In the genomic region with DNA sequence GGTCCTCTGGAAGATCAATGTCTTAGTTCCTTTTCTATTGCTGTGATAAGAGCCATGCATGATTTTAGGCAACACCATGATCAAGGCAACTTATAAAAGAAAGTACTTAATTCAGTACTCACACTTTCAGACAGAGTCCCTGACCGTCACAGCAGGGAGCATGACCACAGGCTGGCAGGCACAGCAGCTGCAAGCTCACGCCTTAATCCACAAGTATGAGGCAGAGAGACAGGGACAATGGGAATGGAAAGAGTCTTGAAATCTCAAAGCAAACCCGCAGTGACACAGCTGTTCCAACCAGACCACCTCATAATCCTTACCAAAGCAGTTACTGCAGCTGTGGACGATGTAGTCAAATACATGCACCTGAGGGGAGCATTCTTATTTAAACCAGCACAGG, we compare ENCODE assay signal across 35 mouse cellular contexts. TPM values are rescaled to one million over a fixed set of nuclear protein-coding genes. Genes with fewer than 3 reads are reported as not detected.
DNase-seq lines count a peak whose midpoint lies in the region; ATAC-seq and TF ChIP-seq lines count a peak whose summit lies in the region.
"Had no signal": no experiment of that assay in that cellular context is flagged by ENCODE, and none has a peak within 500 bp of the region (broad histone marks: within the 10 kb centered on the region; RNA-seq: fewer than 3 reads in every experiment).

No protein-coding gene starts in this region.

- WGBS in embryonic facial prominence, embryonic 14.5 days = 29% methylated on average over 4 of the region's 4 CpGs
- 35% methylated on average over 4 of the region's 4 CpGs for WGBS in embryonic facial prominence, embryonic 10.5 days
- 17% methylated on average over 4 of the region's 4 CpGs for WGBS in midbrain, embryonic 12.5 days
- 22% methylated on average over 4 of the region's 4 CpGs for WGBS in midbrain, embryonic 15.5 days

- no peak for ATAC-seq in embryonic facial prominence, embryonic 14.5 days (ENCODE audit: low read depth)
- ATAC-seq in midbrain, embryonic 12.5 days (ENCODE audit: low FRiP score, low read depth) = peak; percentile 58
- no peak for ATAC-seq in midbrain, embryonic 15.5 days (replicated peaks)
- ATAC-seq: forebrain, embryonic 14.5 days; forebrain, postnatal 0 days had no signal

- no peak for TF ChIP-seq POLR2A in myocyte (IDR thresholded peaks at IDR 0.05; ENCODE audit: insufficient read length, low read depth)

- peaks cover 8% of the 10 kb centered on the region; the same call in 1 of the 2 replicates for H3K4me1 ChIP-seq in embryonic facial prominence, embryonic 14.5 days (ENCODE audit: control insufficient read depth, insufficient read depth, low read length)
- peaks cover 11% of the 10 kb centered on the region for H3K4me1 ChIP-seq in embryonic facial prominence, embryonic 10.5 days
- H3K4me1 ChIP-seq in midbrain, embryonic 12.5 days = peaks cover 15% of the 10 kb centered on the region
- H3K4me1 ChIP-seq in midbrain, embryonic 15.5 days = peaks cover 3% of the 10 kb centered on the region; the same call in 1 of the 2 replicates

- H3K36me3 ChIP-seq in embryonic facial prominence, embryonic 14.5 days (ENCODE audit: control insufficient read depth, insufficient read depth, low read length) = no peaks in the 10 kb centered on the region
- H3K36me3 ChIP-seq in embryonic facial prominence, embryonic 10.5 days (replicated peaks) = no peaks in the 10 kb centered on the region
- H3K36me3 ChIP-seq in midbrain, embryonic 12.5 days = no peaks in the 10 kb centered on the region
- H3K36me3 ChIP-seq in midbrain, embryonic 15.5 days (replicated peaks) = no peaks in the 10 kb centered on the region
- H3K36me3 ChIP-seq in myocyte (ENCODE audit: control insufficient read depth, insufficient read depth) = no peaks in the 10 kb centered on the region
- H3K36me3 ChIP-seq: embryonic facial prominence, embryonic 15.5 days; heart, embryonic 10.5 days; hindbrain, embryonic 12.5 days; hindbrain, embryonic 15.5 days had no signal

- no peak overlapping the region for H3K9ac ChIP-seq in embryonic facial prominence, embryonic 14.5 days (ENCODE audit: low read depth, low read length)
- no peak overlapping the region for H3K9ac ChIP-seq in midbrain, embryonic 12.5 days (replicated peaks)
- H3K9ac ChIP-seq in midbrain, embryonic 15.5 days = no peak overlapping the region
- H3K9ac ChIP-seq: embryonic facial prominence, embryonic 15.5 days; forebrain, postnatal 0 days; hindbrain, embryonic 12.5 days; hindbrain, embryonic 15.5 days had no signal

- no peaks in the 10 kb centered on the region for H3K9me3 ChIP-seq in embryonic facial prominence, embryonic 14.5 days (ENCODE audit: control insufficient read depth, low read length)
- no peaks in the 10 kb centered on the region for H3K9me3 ChIP-seq in embryonic facial prominence, embryonic 10.5 days
- no peaks in the 10 kb centered on the region for H3K9me3 ChIP-seq in midbrain, embryonic 12.5 days
- no peaks in the 10 kb centered on the region for H3K9me3 ChIP-seq in midbrain, embryonic 15.5 days
- H3K9me3 ChIP-seq: embryonic facial prominence, embryonic 15.5 days; heart, embryonic 10.5 days; hindbrain, embryonic 12.5 days; hindbrain, embryonic 15.5 days had no signal

- H3K4me2 ChIP-seq in embryonic facial prominence, embryonic 14.5 days (ENCODE audit: low read depth, low read length) = no peak overlapping the region
- H3K4me2 ChIP-seq in midbrain, embryonic 12.5 days (replicated peaks) = no peak overlapping the region
- no peak overlapping the region for H3K4me2 ChIP-seq in midbrain, embryonic 15.5 days
- no peak overlapping the region for H3K4me2 ChIP-seq in myocyte (ENCODE audit: low read depth)
- H3K4me2 ChIP-seq: embryonic facial prominence, embryonic 15.5 days; hindbrain, embryonic 12.5 days; hindbrain, embryonic 15.5 days had no signal

- H3K27me3 ChIP-seq in embryonic facial prominence, embryonic 14.5 days (replicated peaks; ENCODE audit: control insufficient read depth, insufficient read depth, low read length) = no peaks in the 10 kb centered on the region; the same call in 1 of the 2 replicates
- H3K27me3 ChIP-seq in embryonic facial prominence, embryonic 10.5 days (replicated peaks; ENCODE audit: low read depth, poor library complexity, severe bottlenecking) = peaks cover 10% of the 10 kb centered on the region; the same call in 1 of the 2 replicates
- no peaks in the 10 kb centered on the region for H3K27me3 ChIP-seq in midbrain, embryonic 12.5 days
- H3K27me3 ChIP-seq in midbrain, embryonic 15.5 days (replicated peaks) = no peaks in the 10 kb centered on the region
- no peaks in the 10 kb centered on the region for H3K27me3 ChIP-seq in myocyte (ENCODE audit: control insufficient read depth, insufficient read depth, insufficient read length)
- H3K27me3 ChIP-seq: CH12.LX; embryonic facial prominence, embryonic 15.5 days; hindbrain, embryonic 12.5 days; hindbrain, embryonic 15.5 days had no signal

- no peak overlapping the region for H3ac ChIP-seq in myocyte (ENCODE audit: control insufficient read depth, insufficient read length)

- H3K79me2 ChIP-seq in myocyte (ENCODE audit: control insufficient read depth, insufficient read depth) = no peaks in the 10 kb centered on the region

- no peak overlapping the region for H3K27ac ChIP-seq in embryonic facial prominence, embryonic 14.5 days (replicated peaks; ENCODE audit: low read depth, low read length)
- H3K27ac ChIP-seq in embryonic facial prominence, embryonic 10.5 days (replicated peaks) = no peak overlapping the region
- no peak overlapping the region for H3K27ac ChIP-seq in midbrain, embryonic 12.5 days (replicated peaks)
- H3K27ac ChIP-seq in midbrain, embryonic 15.5 days = no peak overlapping the region
- H3K27ac ChIP-seq: embryonic facial prominence, embryonic 15.5 days; gastrocnemius, adult 2 months; heart, adult 2 months; heart, embryonic 10.5 days; hindbrain, embryonic 12.5 days; hindbrain, embryonic 15.5 days had no signal

- H3K4me3 ChIP-seq in embryonic facial prominence, embryonic 14.5 days (ENCODE audit: low read depth, low read length) = no peak overlapping the region
- no peak overlapping the region for H3K4me3 ChIP-seq in embryonic facial prominence, embryonic 10.5 days
- H3K4me3 ChIP-seq in midbrain, embryonic 12.5 days = no peak overlapping the region
- no peak overlapping the region for H3K4me3 ChIP-seq in midbrain, embryonic 15.5 days
- H3K4me3 ChIP-seq in myocyte = no peak overlapping the region
- H3K4me3 ChIP-seq: embryonic facial prominence, embryonic 15.5 days; gastrocnemius, adult 2 months; heart, adult 2 months; heart, embryonic 10.5 days; hindbrain, embryonic 12.5 days; hindbrain, embryonic 15.5 days had no signal

- DNase-seq in embryonic facial prominence, embryonic 14.5 days (ENCODE audit: low spot score) = peak; percentile 15
- DNase-seq in embryonic facial prominence, embryonic 10.5 days (ENCODE audit: low spot score) = no peak
- peak; percentile 32 for DNase-seq in ES-CJ7 (ENCODE audit: low read depth, low spot score)
- no peak for DNase-seq in kidney, postnatal 36 days
- DNase-seq in gastrocnemius, postnatal 4 days (ENCODE audit: low spot score in 2 of 2) = no peak
- DNase-seq: adrenal gland, adult 2 months; adrenal gland, postnatal 14 days; cerebellum, adult 11 months; cerebellum, adult 8-10 months; cerebellum, postnatal 10 days; cerebellum, postnatal 36 days; embryo, embryonic 11 days; forebrain, postnatal 0 days; gastrocnemius, adult 2 months; gastrocnemius, postnatal 14 days; heart, adult 2 months had no signal

TF ChIP-seq in myocyte, 11 proteins besides CTCF, POLR2A, EP300 and RAD21 (continues in another document):
- TF ChIP-seq TCF3 (IDR thresholded peaks at IDR 0.05; ENCODE audit: insufficient read length, low read depth) (peak; percentile 83), MYOD1 (IDR thresholded peaks at IDR 0.05; ENCODE audit: control insufficient read depth in 1 of 3, insufficient read length in 2 of 3, low read depth in 2 of 3) (peak; percentile 74 to 96 (median 95)), USF1 (IDR thresholded peaks at IDR 0.05; ENCODE audit: low read depth) (no peak), SRF (IDR thresholded peaks at IDR 0.05; ENCODE audit: control insufficient read depth, insufficient read length, low read depth) (no peak), E2F4 (IDR thresholded peaks at IDR 0.05; ENCODE audit: insufficient read depth) (no peak), MAX (IDR thresholded peaks at IDR 0.05; ENCODE audit: low read depth) (no peak), TCF12 (IDR thresholded peaks at IDR 0.05; ENCODE audit: insufficient read depth, poor library complexity, severe bottlenecking) (peak; percentile 90), REST (IDR thresholded peaks at IDR 0.05; ENCODE audit: insufficient read depth, insufficient read length) (peak; percentile 13), MYOG (IDR thresholded peaks at IDR 0.05; ENCODE audit: control insufficient read depth in 1 of 3, insufficient read depth in 1 of 3, insufficient read length in 2 of 3, low read depth in 2 of 3) (peak; percentile 92 to 98 (median 95)), POLR2AphosphoS2 (IDR thresholded peaks at IDR 0.05; ENCODE audit: insufficient read length, low read depth) (no peak)

RNA-seq across cellular contexts. Expression of a gene that starts 2.4 kb away (rescaled TPM):
- polyA plus RNA-seq in embryonic facial prominence, embryonic 14.5 days (2014; fragmentation: Nextera tagmentation; extraction: Ambion mirVana) = not detected in 2 replicates
- not detected in 2 replicates for polyA plus RNA-seq in embryonic facial prominence, embryonic 10.5 days (2016; fragmentation: Nextera tagmentation; extraction: Ambion mirVana)
- polyA plus RNA-seq in midbrain, embryonic 12.5 days (2016; fragmentation: Nextera tagmentation; extraction: Ambion mirVana) = 0.41 TPM in 1 of 2 replicates, not detected in the other
- 18.9 and 19.3 TPM in 2 replicates for polyA plus RNA-seq in midbrain, embryonic 15.5 days (2015; fragmentation: Nextera tagmentation; extraction: Ambion mirVana)
- not detected for polyA plus RNA-seq in myocyte (2012; fragmentation: generic; extraction: Trizol)
- not detected for total RNA-seq in gastrocnemius, postnatal 4 days (2021)
- total RNA-seq: adrenal gland, adult 2 months; adrenal gland, postnatal 14 days; adrenal gland, postnatal 4 days; CH12.LX; ES-E14; gastrocnemius, adult 2 months; gastrocnemius, postnatal 14 days; heart, adult 2 months; heart, postnatal 25 days; hematopoietic stem cell, adult 5-6 weeks had no signal
- polyA plus RNA-seq: adrenal gland, adult 2 months; embryonic facial prominence, embryonic 11.5 days; embryonic facial prominence, embryonic 15.5 days; forebrain, embryonic 11.5 days; gonadal fat pad, adult 2 months; heart, adult 2 months; heart, embryonic 10.5 days; heart, embryonic 14.5 days; heart, postnatal 0 days; intestine, embryonic 14.5 days had no signal

RNA-seq across cellular contexts. Expression of a gene that starts 10.7 kb away (rescaled TPM):
- polyA plus RNA-seq in embryonic facial prominence, embryonic 14.5 days (2014; fragmentation: Nextera tagmentation; extraction: Ambion mirVana) = 92.6 and 101 TPM in 2 replicates
- 155 and 158 TPM in 2 replicates for polyA plus RNA-seq in embryonic facial prominence, embryonic 10.5 days (2016; fragmentation: Nextera tagmentation; extraction: Ambion mirVana)
- 251 and 275 TPM in 2 replicates for polyA plus RNA-seq in midbrain, embryonic 12.5 days (2016; fragmentation: Nextera tagmentation; extraction: Ambion mirVana)
- polyA plus RNA-seq in midbrain, embryonic 15.5 days (2015; fragmentation: Nextera tagmentation; extraction: Ambion mirVana) = 184 and 201 TPM in 2 replicates
- 27.8 TPM for polyA plus RNA-seq in myocyte (2012; fragmentation: generic; extraction: Trizol)
- 10 to 100 TPM; 33.7 to 37.5 TPM for total RNA-seq in gastrocnemius, postnatal 4 days (2021)
- total RNA-seq: CH12.LX had no signal

RNA-seq across cellular contexts. Expression of a gene that starts 18.2 kb away (rescaled TPM):
- polyA plus RNA-seq in embryonic facial prominence, embryonic 14.5 days (2014; fragmentation: Nextera tagmentation; extraction: Ambion mirVana) = not detected in 2 replicates
- not detected in 2 replicates for polyA plus RNA-seq in embryonic facial prominence, embryonic 10.5 days (2016; fragmentation: Nextera tagmentation; extraction: Ambion mirVana)
- not detected in 2 replicates for polyA plus RNA-seq in midbrain, embryonic 12.5 days (2016; fragmentation: Nextera tagmentation; extraction: Ambion mirVana)
- not detected in 2 replicates for polyA plus RNA-seq in midbrain, embryonic 15.5 days (2015; fragmentation: Nextera tagmentation; extraction: Ambion mirVana)
- 0.01 TPM for polyA plus RNA-seq in myocyte (2012; fragmentation: generic; extraction: Trizol)
- not detected for total RNA-seq in gastrocnemius, postnatal 4 days (2021)
- total RNA-seq: adrenal gland, adult 2 months; adrenal gland, postnatal 14 days; gastrocnemius, adult 2 months; gastrocnemius, postnatal 14 days; heart, adult 2 months; heart, postnatal 25 days; hematopoietic stem cell, adult 5-6 weeks had no signal
- polyA plus RNA-seq: adrenal gland, adult 2 months; embryonic facial prominence, embryonic 11.5 days; embryonic facial prominence, embryonic 15.5 days; forebrain, embryonic 11.5 days; forebrain, embryonic 14.5 days; gonadal fat pad, adult 2 months; heart, adult 2 months; heart, embryonic 10.5 days; heart, embryonic 14.5 days; heart, postnatal 0 days; intestine, embryonic 14.5 days had no signal

Comparison
In these comparisons a context has a peak if more than half of its experiments do, and no peak if none do; other contexts are left out.
1. DNase-seq: peak in embryonic facial prominence, embryonic 14.5 days (single experiment) and ES-CJ7 (single experiment); none in embryonic facial prominence, embryonic 10.5 days (single experiment), kidney, postnatal 36 days (0 of 2) and gastrocnemius, postnatal 4 days (0 of 2).
2. RNA of a gene that starts 2.4 kb away (polyA plus RNA-seq): 18.9 to 19.3 TPM in midbrain, embryonic 15.5 days; 0.41 TPM in midbrain, embryonic 12.5 days, not detected in embryonic facial prominence, embryonic 14.5 days, not detected in myocyte (single experiment) and not detected in embryonic facial prominence, embryonic 10.5 days; every median in the first group is over 10 times any median in the second.